Mouse (Mus musculus) testis, adult 2 months (tissue): ENCODE data around the gene Ilkap. TPM values are rescaled to one million over a fixed set of nuclear protein-coding genes. Genes with fewer than 3 reads are reported as not detected.

Source experiments
- H3K27ac ChIP-seq: fragments of 200-500 bp; 2 replicates; pipeline ENCODE4 v1.5.1; 2012; ENCODE audit warnings: low read depth, low read length; ENCODE audit not compliant: control insufficient read depth, insufficient read depth
- H3K27me3 ChIP-seq: fragments of 200-500 bp; 2 replicates; pipeline ENCODE4 v1.6.1; 2012; ENCODE audit warnings: mild to moderate bottlenecking, low read length, moderate library complexity; ENCODE audit not compliant: control insufficient read depth, insufficient read depth
- H3K36me3 ChIP-seq: fragments of 200-500 bp; 2 replicates; pipeline ENCODE4 v1.6.1; 2012; ENCODE audit warnings: mild to moderate bottlenecking, low read length; ENCODE audit not compliant: control insufficient read depth, insufficient read depth
- H3K4me1 ChIP-seq: fragments of 200-500 bp; 2 replicates; pipeline ENCODE4 v1.6.1; 2012; ENCODE audit warnings: low read length; ENCODE audit not compliant: control insufficient read depth, insufficient read depth
- H3K4me3 ChIP-seq: fragments of 200-500 bp; 2 replicates; pipeline ENCODE4 v1.5.1; 2012; ENCODE audit warnings: low read depth, mild to moderate bottlenecking, low read length, moderate library complexity, mixed read lengths; ENCODE audit not compliant: control insufficient read depth
- CTCF ChIP-seq: fragments of 200-500 bp; IDR thresholded peaks from 2 replicates; pipeline ENCODE4 v1.5.1; 2012; ENCODE audit warnings: low read depth, mild to moderate bottlenecking, inconsistent platforms, low read length, moderate library complexity; ENCODE audit not compliant: control insufficient read depth, insufficient read depth, insufficient replicate concordance
- POLR2A ChIP-seq: fragments of 200-500 bp; IDR thresholded peaks from 2 replicates; pipeline ENCODE4 v1.6.1; 2012; ENCODE audit warnings: low read depth, mild to moderate bottlenecking, inconsistent platforms, low read length, moderate library complexity; ENCODE audit not compliant: control insufficient read depth
- polyA plus RNA-seq: library from polyadenylated mRNA; depleted of rRNA; stranded (reverse); fragments of >200 nt; gene quantifications from 2 replicates; pipeline ENCODE4 v1.2.3, GENCODE M21; 2012

The Ilkap gene
- polyA plus RNA-seq, 1 experiment = 20.2 TPM

- H3K4me1 ChIP-seq = peaks cover 17% of the 10 kb centered on the region
- no peaks in the 10 kb centered on the region for H3K27me3 ChIP-seq
- H3K36me3 ChIP-seq = no peaks in the 10 kb centered on the region; the same call in 1 of the 2 replicates
- no peak overlapping the region for H3K4me3 ChIP-seq
- H3K27ac ChIP-seq = no peak overlapping the region
- no peak for TF ChIP-seq CTCF
These were observed 28.6 kb downstream of the Ilkap start for GRCm38 (mm10) chr1:91370055-91370454.

- no peaks in the 10 kb centered on the region; the same call in 1 of the 2 replicates for H3K36me3 ChIP-seq
- TF ChIP-seq CTCF (no peak), POLR2A (no peak)
- no peak overlapping the region for H3K27ac ChIP-seq
- H3K4me3 ChIP-seq = no peak overlapping the region
- H3K27me3 ChIP-seq = no peaks in the 10 kb centered on the region
- H3K4me1 ChIP-seq = peaks cover 17% of the 10 kb centered on the region
These were observed 29.2 kb downstream of the Ilkap start for GRCm38 (mm10) chr1:91369408-91369807.

GRCm38 (mm10) chr1:91367295-91367694 is 31.3 kb downstream of the Ilkap start:
- TF ChIP-seq CTCF (no peak), POLR2A (no peak)
- Histone ChIP-seq H3K4me1 (peaks cover 17% of the 10 kb centered on the region), H3K36me3 (no peaks in the 10 kb centered on the region), H3K4me3 (no peak overlapping the region), H3K27ac (no peak overlapping the region), H3K27me3 (no peaks in the 10 kb centered on the region)

- TF ChIP-seq POLR2A (no peak), CTCF (peak; percentile 68)
- peak within 1 kb of the TSS; percentile 82 for H3K4me3 ChIP-seq
- H3K36me3 ChIP-seq = no peaks in the 10 kb centered on the region
- H3K27me3 ChIP-seq = no peaks in the 10 kb centered on the region
- H3K4me1 ChIP-seq = peaks cover 17% of the 10 kb centered on the region
- H3K27ac ChIP-seq = no peak within 1 kb of the TSS
These were observed 32.2 kb downstream of the Ilkap start, which contains the start of gene Erfe for GRCm38 (mm10) chr1:91366215-91367108. Gene Erfe, plus strand, starts transcription at chr1:91366430.

GRCm38 (mm10) chr1:91365816-91366214 is 32.8 kb downstream of the Ilkap start:
- Histone ChIP-seq H3K36me3 (no peaks in the 10 kb centered on the region), H3K4me3 (peak overlapping the region; percentile 82), H3K4me1 (peaks cover 17% of the 10 kb centered on the region), H3K27me3 (no peaks in the 10 kb centered on the region), H3K27ac (no peak overlapping the region)
- no peak for TF ChIP-seq CTCF
- no peak for TF ChIP-seq POLR2A

GRCm38 (mm10) chr1:91364822-91365644 is 33.6 kb downstream of the Ilkap start:
- Histone ChIP-seq H3K27ac (no peak overlapping the region), H3K27me3 (no peaks in the 10 kb centered on the region), H3K4me3 (no peak overlapping the region), H3K36me3 (no peaks in the 10 kb centered on the region), H3K4me1 (peaks cover 17% of the 10 kb centered on the region)
- TF ChIP-seq CTCF = no peak
- no peak for TF ChIP-seq POLR2A

GRCm38 (mm10) chr1:91362113-91362512 is 36.5 kb downstream of the Ilkap start:
- Histone ChIP-seq H3K4me3 (no peak overlapping the region), H3K27ac (no peak overlapping the region), H3K4me1 (peaks cover 16% of the 10 kb centered on the region), H3K36me3 (no peaks in the 10 kb centered on the region), H3K27me3 (no peaks in the 10 kb centered on the region)
- TF ChIP-seq POLR2A = no peak
- TF ChIP-seq CTCF = no peak
